Mouse (Mus musculus) 3134 (cell line): ENCODE measurements around the gene Tpp1.
A peak's percentile ranks its signal among the peaks of the same experiment; 100 is the strongest.
"Not testable (repeated sequence)": the region's sequence is repeated elsewhere in the genome, so short reads cannot be mapped to it uniquely, and the experiment has no call there.

ENCODE experiments used
- DNase-seq: peaks from one replicate; pipeline ENCODE4 v3.0.0-alpha.2; 2011; ENCODE audit warnings: low spot score; ENCODE audit not compliant: insufficient read length; ENCODE audit errors: extremely low read depth

Tpp1 gene

GRCm38 (mm10) chr7:105762517-105763270 lies 10.7 kb upstream of the Tpp1 start:
- DNase-seq: no peak

GRCm38 (mm10) chr7:105761813-105762484 lies 9.9 kb upstream of the Tpp1 start:
- no peak for DNase-seq

- DNase-seq: no peak
Observed at GRCm38 (mm10) chr7:105753281-105753680, 1.2 kb upstream of the Tpp1 start.

DNA sequence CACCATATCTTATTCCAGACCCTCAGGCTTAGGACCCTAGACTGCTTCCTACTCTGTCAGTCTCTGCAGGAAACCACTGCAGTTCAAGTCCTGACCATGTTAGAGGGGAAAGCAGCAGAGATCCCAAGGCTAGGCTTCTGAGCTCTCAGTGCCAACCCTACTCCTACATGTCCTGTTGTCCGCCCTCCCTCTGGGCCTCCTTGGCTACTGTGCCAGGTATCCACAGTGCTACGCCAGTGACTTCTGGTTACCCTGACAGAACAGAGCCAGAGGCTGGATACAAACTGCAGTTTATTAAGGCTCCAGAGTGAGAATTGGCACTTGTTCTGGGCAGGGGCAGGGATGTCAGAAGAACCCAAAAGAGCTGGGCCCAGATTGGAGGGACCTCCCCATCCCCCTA lies 681 bp upstream of the Tpp1 start:
- no peak for DNase-seq

DNA sequence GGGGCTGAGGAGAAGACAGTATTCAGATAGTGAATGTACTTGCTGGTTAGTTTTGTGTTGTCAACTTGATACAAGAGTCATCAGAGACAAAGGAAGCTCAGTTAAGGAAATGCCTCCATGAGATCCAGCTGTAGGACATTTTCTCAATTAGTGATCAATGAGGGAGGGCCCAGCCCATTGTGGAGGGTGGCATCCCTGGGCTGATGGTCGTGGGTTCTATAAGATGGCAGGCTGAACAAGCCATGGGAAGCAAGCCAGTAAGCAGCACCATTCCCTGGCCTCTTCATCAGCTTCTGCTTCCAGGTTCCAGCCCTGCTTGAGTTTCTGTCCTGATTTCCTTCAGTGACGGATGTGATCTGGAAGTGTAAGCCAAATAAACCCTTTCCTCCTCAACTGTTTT lies 4.3 kb downstream of the Tpp1 start:
- no peak for DNase-seq

- peak; percentile 94 for DNase-seq
Observed at GRCm38 (mm10) chr7:105743926-105744590, 8.0 kb downstream of the Tpp1 start, which contains the start of gene Taf10. Gene Taf10 (minus strand): TSS chr7:105744361.

GRCm38 (mm10) chr7:105743246-105743925 lies 8.6 kb downstream of the Tpp1 start:
- DNase-seq: not testable (repeated sequence)

DNA sequence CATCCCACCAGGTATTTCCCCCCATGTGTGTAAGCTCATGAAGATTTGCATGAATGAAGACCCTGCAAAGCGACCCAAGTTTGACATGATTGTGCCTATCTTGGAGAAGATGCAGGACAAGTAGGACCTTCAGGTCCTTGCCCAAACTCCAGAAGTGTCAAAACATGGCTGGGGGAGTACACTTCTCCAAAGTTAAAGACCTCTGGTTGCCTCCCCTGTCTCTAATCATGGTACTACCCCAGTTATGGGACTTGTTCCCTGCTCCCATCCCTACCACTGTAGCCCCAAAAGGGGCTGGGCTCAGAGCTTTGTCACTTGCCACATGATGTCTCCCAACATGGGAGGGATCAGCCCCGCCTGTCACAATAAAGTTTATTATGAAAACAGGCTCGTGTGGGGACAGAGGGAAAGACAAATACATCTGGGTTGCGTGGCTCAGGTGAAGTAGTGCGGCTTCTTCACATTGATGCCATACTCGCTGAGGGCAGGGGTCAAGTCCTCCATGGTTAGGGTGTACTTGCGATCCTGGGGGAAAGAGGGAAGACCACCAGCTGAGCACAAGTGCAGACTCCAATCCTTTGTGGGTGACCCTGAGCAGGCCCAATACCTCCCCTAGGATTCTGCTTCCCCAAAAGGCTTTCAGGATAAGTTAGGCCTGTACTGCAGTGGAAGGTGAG lies 9.4 kb downstream of the Tpp1 start:
- DNase-seq: not testable (repeated sequence)

DNA sequence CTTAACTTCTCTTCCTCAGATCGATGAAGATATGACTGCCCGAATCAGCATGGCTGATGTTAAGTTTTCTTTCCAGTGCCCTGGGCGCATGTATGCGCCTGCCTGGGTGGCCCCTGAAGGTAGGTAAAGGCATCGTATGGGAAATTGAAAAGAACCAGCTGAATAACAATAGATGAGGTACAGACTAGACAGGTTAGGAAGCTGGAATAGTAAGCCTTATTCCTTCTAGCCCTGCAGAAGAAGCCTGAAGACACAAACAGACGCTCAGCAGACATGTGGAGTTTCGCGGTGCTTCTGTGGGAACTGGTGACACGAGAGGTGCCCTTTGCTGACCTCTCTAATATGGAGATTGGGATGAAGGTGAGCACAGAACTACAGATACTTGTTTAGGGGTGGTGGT lies 10.1 kb downstream of the Tpp1 start:
- no peak for DNase-seq

- DNase-seq: no peak
Observed at GRCm38 (mm10) chr7:105740851-105741250, 11.2 kb downstream of the Tpp1 start.

DNA sequence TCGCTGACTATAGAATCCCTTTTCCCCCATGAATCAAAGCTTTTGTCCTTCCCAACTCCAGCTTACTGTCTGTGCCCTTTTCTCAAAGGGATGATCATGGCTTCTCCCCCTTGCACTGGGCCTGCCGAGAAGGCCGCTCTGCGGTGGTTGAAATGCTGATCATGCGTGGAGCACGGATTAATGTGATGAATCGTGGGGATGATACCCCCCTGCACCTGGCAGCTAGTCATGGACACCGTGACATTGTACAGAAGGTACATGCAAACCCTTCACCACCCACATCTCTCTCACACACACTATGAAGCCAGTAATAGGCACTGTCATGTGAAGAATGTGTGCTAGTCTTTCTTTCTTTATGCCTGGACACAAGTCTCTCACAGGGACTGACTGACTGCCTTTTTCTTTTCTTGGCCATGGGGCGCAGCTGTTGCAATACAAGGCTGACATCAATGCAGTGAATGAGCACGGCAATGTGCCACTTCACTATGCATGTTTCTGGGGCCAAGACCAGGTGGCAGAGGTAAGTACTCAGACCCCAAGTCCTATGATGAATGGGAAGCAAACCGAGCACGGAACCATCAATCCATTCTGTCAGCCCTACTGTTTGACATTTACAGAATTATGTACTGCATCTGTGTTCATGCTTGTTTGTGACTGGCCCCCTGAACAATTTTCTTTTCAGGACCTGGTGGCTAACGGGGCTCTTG lies 11.8 kb downstream of the Tpp1 start:
- no peak for DNase-seq

DNA sequence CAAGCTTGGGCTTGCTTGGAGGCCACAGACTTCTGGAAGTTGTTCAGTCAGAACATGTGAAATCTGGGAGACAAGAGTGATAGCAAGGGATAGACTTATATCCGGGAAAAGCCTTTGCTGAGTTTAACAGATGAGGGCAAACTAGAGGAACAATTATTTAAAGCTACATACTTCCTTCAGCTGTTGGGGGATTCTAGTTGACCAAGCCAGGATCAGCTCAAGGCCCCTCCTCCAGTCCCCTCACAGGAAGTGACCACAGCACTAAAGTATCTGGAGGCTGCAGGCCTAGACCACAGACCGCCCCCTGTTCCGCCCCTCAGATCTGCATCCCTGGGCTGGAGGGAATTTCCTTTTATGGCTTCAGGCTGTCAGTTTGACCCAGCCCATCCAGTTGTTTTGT lies 13.1 kb downstream of the Tpp1 start:
- DNase-seq: peak; percentile 70

DNA sequence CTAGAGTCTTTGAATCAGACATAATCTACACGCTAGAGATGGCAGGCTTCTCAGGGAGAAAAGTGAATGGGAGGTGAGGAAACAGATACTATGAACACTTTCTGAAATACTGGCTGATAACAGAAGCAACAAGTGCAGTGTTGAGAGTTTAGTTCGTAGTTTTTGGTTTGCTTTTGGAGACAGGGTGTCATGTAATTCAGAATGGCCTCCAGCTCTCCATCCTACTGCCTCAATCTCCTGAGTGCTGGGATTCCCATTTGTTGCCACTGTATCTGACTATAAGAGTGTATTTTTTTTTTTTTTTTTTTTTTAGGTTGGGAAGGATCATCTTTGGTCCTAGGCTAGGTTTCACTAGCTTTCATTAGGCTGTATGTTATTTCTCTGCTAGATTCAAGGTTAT lies 13.7 kb downstream of the Tpp1 start:
- DNase-seq: no peak

DNA sequence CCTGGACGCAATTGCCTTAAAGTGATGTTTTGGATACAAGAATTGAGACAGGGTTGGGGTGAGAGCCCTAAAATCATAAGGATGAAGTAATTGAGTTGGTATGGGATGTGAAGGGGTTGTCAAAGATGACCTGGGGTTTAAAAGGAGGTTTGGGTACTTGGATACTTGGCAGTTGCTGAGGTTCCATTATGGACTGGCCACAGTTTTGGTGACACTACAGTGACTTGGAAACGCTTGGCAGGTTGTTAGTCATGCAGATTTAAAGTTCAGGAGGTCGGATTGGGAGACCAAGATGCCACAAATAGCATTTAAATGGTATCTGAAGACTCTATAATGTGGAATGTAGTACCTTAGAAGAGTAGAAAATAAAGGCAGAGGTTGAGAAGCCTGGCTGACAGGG lies 14.4 kb downstream of the Tpp1 start:
- no peak for DNase-seq

DNA sequence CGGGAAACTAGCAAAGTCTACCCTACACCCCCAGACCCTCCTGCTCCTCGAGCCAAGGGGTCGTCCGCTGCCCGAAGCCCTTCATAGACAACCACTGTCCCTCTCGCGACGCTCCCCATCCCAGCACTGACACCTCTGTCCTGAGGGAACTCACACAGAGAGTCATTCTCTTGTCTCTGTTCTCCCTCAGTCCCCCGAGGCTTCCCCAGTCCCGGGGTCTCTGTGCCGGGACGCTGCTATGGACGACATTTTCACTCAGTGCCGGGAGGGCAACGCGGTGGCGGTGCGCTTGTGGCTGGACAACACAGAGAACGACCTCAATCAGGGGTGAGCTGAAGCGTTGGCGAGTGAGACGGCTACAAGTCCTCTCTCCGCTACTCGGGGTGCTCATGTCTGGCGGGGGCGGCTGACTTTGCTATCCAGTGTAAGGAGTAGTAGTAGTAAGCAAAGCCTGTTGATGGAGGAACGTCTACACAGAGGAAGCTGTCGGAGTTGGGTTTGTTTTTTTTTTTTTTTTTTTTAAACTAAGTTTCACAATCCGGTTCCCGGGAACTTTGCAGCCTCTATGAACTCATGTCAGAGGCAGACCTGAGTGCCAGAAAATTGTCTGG lies 15.0 kb downstream of the Tpp1 start, which contains the start of gene Rrp8:
Rrp8 (minus strand) TSS at position 475 of the 611 bp plus-strand sequence.
- no peak for DNase-seq

DNA sequence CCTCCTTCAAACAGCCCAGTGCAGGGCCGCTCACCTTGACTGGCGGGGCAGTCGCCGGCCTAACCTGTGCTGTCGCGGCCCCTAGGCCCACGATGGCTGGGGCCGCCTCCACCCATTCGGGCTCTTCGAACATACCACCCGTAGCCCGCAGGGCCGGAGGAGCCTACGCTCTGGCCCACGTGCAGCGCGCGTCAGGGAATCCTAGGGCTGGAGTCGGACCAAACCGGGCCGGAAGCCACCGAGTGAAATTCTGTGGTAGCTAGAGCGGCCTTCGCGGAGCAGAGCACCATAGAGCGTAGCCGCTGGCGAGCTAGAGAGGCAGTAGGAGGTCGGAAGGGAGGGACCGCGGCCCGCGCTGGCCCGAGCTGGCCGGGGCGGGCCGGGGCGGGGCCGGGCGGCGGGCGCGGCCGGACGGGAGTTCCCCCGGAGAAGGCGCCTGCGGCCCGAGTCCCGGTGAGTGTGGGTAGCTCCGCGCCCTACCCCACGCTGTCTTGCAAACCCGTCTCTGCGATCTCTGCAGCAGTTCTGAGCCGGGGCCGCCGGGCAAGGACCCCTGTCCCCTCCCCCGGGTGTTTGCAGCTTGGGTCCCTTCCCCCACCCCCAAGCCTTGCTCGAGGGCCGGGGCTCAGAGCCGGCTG lies 15.7 kb downstream of the Tpp1 start, which contains the start of gene Ilk:
Ilk (plus strand) TSS at position 329 of the 638 bp plus-strand sequence.
- DNase-seq: peak; percentile 91

- DNase-seq: not testable (repeated sequence)
Observed at GRCm38 (mm10) chr7:105735464-105735863, 16.6 kb downstream of the Tpp1 start.

DNA sequence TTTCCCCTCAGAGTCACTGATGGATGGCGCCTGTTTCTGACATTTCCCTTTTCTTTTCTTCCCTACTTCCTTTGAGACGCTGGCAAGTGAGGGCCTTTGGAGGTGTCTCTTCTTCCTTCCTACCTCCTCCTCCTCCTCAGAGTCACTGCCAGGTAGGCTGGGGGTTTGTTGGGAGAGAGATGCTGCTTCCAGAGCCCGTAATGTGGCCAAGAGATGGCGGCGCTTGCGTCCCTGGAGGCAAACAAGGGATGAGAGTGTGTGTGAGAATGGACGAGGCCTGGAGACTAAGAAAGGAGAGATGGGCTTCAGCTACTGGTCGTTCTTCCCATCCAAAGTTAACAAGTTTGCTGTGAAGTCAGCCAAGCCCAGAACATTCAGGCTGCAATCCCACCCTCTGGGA lies 17.2 kb downstream of the Tpp1 start:
- no peak for DNase-seq

DNA sequence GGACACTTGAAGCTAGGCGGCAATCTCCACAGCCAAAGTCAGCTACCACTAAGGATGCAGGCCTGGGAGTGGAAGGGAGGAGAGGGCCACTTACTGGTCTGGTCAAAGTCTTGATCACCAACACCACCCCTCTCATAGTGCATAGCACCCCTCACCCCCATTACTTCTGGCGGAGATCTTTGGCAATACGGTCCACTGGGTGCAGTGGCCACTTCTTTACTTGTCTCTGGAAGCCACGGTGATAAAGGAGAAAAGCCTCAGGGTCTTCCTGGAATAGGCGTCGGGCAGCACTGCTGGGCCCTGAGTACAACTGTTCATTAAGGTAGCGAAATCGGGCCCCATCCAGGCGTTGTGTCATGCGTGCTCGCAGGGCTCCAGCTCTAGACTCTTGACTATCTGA lies 18.2 kb downstream of the Tpp1 start:
- DNase-seq: no peak
